Mouse (Mus musculus) limb, embryonic 15.5 days (tissue): ENCODE data around the gene Psmd9. TPM values are rescaled to one million over a fixed set of nuclear protein-coding genes. Genes with fewer than 3 reads are reported as not detected.

ENCODE experiments used
- ATAC-seq: fragments of 200-750 bp; cut with Nextera tagmentation; 2 replicates; pipeline ENCODE4 v1.8.0; 2017; ENCODE audit warnings: low read depth, moderate TSS enrichment; ENCODE audit not compliant: insufficient number of reproducible peaks, low FRiP score, low TSS enrichment
- H3K27ac ChIP-seq: fragments of 300-500 bp; sonication (generic); 2 replicates; pipeline ENCODE4 v1.5.1; 2015; ENCODE audit warnings: moderate library complexity, mild to moderate bottlenecking, inconsistent platforms
- H3K27me3 ChIP-seq: fragments of 300-500 bp; sonication (generic); 2 replicates; pipeline ENCODE4 v1.6.1; 2015; ENCODE audit warnings: inconsistent platforms
- H3K36me3 ChIP-seq: fragments of 300-500 bp; sonication (generic); 2 replicates; pipeline ENCODE4 v1.6.1; 2015; ENCODE audit warnings: inconsistent platforms
- H3K4me1 ChIP-seq: fragments of 300-500 bp; sonication (generic); 2 replicates; pipeline ENCODE4 v1.6.1; 2015; ENCODE audit warnings: inconsistent platforms
- H3K4me2 ChIP-seq: fragments of 300-500 bp; sonication (generic); 2 replicates; pipeline ENCODE4 v1.6.1; 2015; ENCODE audit warnings: mild to moderate bottlenecking, inconsistent platforms
- H3K4me3 ChIP-seq: fragments of 300-500 bp; sonication (generic); 2 replicates; pipeline ENCODE4 v1.5.1; 2015; ENCODE audit warnings: mild to moderate bottlenecking, inconsistent platforms
- H3K9ac ChIP-seq: fragments of 300-500 bp; sonication (generic); 2 replicates; pipeline ENCODE4 v1.6.1; 2015; ENCODE audit warnings: inconsistent platforms
- H3K9me3 ChIP-seq: fragments of 300-500 bp; sonication (generic); 2 replicates; pipeline ENCODE4 v1.6.1; 2016; ENCODE audit warnings: inconsistent platforms
- WGBS: fragments of 180-500 bp; shearing (Covaris S2); methylation state at CpG from one replicate; pipeline ENCODE4 v1.1.7; 2015; 5-methylcytosine and 5-hydroxymethylcytosine counted together
- polyA plus RNA-seq: library from polyadenylated mRNA; unstranded; fragments of >200 nt; fragmentation: Nextera tagmentation; extraction: Ambion mirVana; gene quantifications from 2 replicates; pipeline ENCODE4 v1.2.1, GENCODE M21; 2015

Psmd9 gene
- polyA plus RNA-seq, 1 experiment from 2014 or later: 93.3 TPM

DNA sequence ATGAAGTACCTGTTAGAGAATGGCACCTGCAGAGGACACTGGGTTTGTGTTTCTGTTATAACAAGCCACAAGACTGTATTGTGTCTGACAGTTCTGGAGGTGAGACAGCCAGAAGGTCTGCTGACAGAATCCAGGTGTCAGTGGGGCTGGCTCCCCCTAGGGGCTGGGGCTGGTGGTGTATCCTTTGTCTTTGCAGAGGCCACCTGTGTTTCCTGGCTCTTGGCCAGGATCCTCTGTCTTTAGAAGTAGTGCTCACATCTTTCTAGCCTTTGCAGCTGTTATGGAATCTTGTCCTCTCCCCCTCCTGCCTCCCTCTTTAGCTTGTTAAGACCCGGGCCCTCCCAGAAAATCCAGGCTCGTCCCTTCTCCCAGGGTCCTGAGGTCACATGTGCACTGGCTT is 66.5 kb downstream of the Psmd9 start:
- no peak overlapping the region for H3K4me3 ChIP-seq
- H3K9me3 ChIP-seq: no peaks in the 10 kb centered on the region
- H3K36me3 ChIP-seq: peaks cover 51% of the 10 kb centered on the region
- H3K27me3 ChIP-seq: no peaks in the 10 kb centered on the region
- no peak overlapping the region for H3K9ac ChIP-seq
- H3K4me1 ChIP-seq: peaks cover 3% of the 10 kb centered on the region; the same call in 1 of the 2 replicates
- no peak overlapping the region for H3K27ac ChIP-seq
- ATAC-seq: no peak
- WGBS: 36% methylated on average over 2 of the region's 2 CpGs
- no peak overlapping the region for H3K4me2 ChIP-seq

DNA sequence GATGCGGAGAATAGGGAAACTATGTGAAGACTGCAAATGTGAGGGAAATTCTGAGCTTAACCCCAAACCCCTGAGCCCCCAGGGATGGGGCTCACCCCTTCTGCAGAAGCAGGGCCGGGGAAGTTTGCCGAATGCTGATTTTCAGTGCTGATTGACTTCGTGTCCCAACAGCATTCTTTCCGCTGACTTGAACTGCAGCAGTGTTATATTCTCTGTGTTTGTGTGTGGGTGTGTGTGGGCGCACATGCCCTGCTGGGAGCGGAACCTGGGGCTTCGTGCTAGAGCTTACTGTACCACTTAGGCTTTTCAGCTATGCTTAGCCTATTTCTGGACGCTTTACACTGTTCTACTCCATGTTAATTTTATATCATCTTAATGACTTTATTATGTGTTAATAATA is 67.2 kb downstream of the Psmd9 start:
- Histone ChIP-seq H3K27me3 (no peaks in the 10 kb centered on the region), H3K4me2 (no peak overlapping the region), H3K9me3 (no peaks in the 10 kb centered on the region), H3K36me3 (peaks cover 48% of the 10 kb centered on the region), H3K9ac (no peak overlapping the region), H3K27ac (no peak overlapping the region), H3K4me1 (peaks cover 3% of the 10 kb centered on the region; the same call in 1 of the 2 replicates), H3K4me3 (no peak overlapping the region)
- WGBS: 88% methylated on average over 9 of the region's 9 CpGs
- ATAC-seq: no peak

DNA sequence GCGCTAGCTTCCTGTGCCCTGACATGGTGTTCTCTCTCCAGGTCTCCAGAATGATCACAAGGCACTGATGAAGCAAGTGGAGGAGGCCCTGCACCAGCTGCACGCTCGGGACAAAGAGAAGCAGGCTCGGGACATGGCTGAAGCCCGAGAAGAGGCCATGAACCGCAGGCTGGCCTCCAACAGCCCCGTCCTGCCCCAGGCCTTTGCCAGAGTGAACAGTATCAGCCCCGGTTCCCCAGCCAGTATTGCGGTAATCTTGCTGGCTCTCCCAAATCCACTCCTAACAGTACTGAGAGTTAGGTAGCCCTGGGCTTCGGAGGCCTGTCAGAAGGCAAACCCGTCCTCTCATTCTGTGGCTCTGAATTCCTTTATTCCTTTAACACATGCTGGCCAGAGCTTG is 70.3 kb downstream of the Psmd9 start:
- WGBS: 93% methylated on average over 11 of the region's 11 CpGs
- H3K27ac ChIP-seq: no peak overlapping the region
- no peak overlapping the region for H3K4me2 ChIP-seq

DNA sequence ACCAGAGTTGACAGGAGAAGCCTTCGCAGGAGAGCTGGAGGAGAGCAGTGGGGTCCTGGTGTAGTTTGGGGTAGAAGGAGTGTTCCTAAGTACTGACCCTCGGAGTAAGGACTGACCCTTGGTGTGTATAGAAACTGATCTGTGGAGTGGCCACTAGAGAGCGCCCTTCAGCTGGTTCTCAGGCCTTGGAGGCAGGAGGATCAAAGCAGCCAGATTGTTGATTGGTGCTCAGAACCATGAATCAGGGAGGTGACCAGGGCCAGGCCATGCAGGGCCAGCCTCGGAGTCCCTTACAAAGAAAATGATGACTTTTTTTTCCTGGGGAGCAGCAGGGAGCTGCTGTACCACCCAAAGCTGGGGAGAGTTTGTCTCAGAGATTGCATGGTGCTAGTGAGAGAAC is 76.3 kb downstream of the Psmd9 start:
- Histone ChIP-seq H3K4me3 (no peak overlapping the region), H3K27ac (no peak overlapping the region), H3K9ac (no peak overlapping the region), H3K9me3 (no peaks in the 10 kb centered on the region), H3K36me3 (peaks cover 48% of the 10 kb centered on the region), H3K4me2 (no peak overlapping the region), H3K27me3 (no peaks in the 10 kb centered on the region), H3K4me1 (no peaks in the 10 kb centered on the region)
- 25% methylated on average over 4 of the region's 4 CpGs for WGBS
- ATAC-seq: no peak

More for the DNA sequence above, 70.3 kb downstream of the Psmd9 start:
- no peaks in the 10 kb centered on the region for H3K27me3 ChIP-seq
- no peak overlapping the region for H3K4me3 ChIP-seq
- H3K9ac ChIP-seq: no peak overlapping the region
- no peak for ATAC-seq
- no peaks in the 10 kb centered on the region for H3K9me3 ChIP-seq
- peaks cover 3% of the 10 kb centered on the region; the same call in 1 of the 2 replicates for H3K4me1 ChIP-seq
- peaks cover 74% of the 10 kb centered on the region for H3K36me3 ChIP-seq

DNA sequence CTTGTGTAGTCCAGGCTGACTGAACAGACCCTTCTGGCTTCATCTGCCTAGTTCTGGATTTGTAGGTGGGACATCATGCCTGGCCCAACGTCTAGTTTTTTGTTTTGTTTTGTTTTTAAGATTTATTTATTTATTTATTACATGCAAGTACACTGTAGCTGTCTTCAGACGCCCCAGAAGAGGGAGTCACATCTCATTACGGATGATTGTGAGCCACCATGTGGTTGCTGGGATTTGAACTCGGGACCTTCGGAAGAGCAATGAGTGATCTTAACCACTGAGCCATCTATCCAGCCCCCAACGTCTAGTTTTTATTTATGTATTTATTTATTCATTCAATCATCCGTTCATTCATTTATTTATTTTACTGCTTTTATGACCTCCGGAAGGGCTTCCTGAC is 82.2 kb downstream of the Psmd9 start:
- Histone ChIP-seq H3K36me3 (peaks cover 15% of the 10 kb centered on the region; the same call in 1 of the 2 replicates), H3K4me2 (peak overlapping the region; percentile 59; the same call in 1 of the 2 replicates), H3K4me3 (no peak overlapping the region), H3K4me1 (peaks cover 8% of the 10 kb centered on the region; the same call in 1 of the 2 replicates), H3K9ac (no peak overlapping the region), H3K27me3 (no peaks in the 10 kb centered on the region), H3K27ac (no peak overlapping the region), H3K9me3 (no peaks in the 10 kb centered on the region)
- no peak for ATAC-seq
- WGBS: 72% methylated on average over 8 of the region's 8 CpGs

DNA sequence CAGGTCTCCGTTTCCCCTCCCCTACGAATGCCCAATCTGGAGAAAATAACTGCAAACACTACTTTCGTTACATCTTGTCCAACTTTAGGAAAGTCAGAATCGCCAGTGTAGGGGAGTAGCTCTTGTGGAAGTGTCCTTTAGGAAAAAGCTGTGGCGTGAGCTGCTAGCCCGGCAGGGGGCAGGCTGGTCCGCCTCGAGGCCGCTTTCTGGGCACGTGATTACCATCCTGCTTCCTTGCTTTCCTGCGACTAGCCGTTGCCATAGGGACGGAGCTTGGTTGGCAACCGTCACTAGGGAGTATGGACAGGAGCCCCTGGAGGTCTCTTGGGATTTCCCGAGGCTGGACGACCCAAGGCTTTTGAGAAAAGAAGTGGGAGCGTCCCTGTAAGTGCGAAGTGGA is 82.6 kb downstream of the Psmd9 start, which contains the start of gene Wdr66:
Wdr66 (plus strand) TSS at position 269 of the 400 bp plus-strand sequence.
- Histone ChIP-seq H3K4me2 (peak within 1 kb of the TSS; percentile 59), H3K9me3 (no peaks in the 10 kb centered on the region), H3K4me1 (peaks cover 10% of the 10 kb centered on the region), H3K27ac (no peak within 1 kb of the TSS), H3K9ac (no peak within 1 kb of the TSS), H3K27me3 (no peaks in the 10 kb centered on the region), H3K36me3 (peaks cover 15% of the 10 kb centered on the region; the same call in 1 of the 2 replicates), H3K4me3 (peak within 1 kb of the TSS; percentile 35)
- WGBS: 1% methylated on average over 18 of the region's 18 CpGs
- ATAC-seq: 0 out of 2 replicates have a peak, but pooled peaks have one; percentile 40

DNA sequence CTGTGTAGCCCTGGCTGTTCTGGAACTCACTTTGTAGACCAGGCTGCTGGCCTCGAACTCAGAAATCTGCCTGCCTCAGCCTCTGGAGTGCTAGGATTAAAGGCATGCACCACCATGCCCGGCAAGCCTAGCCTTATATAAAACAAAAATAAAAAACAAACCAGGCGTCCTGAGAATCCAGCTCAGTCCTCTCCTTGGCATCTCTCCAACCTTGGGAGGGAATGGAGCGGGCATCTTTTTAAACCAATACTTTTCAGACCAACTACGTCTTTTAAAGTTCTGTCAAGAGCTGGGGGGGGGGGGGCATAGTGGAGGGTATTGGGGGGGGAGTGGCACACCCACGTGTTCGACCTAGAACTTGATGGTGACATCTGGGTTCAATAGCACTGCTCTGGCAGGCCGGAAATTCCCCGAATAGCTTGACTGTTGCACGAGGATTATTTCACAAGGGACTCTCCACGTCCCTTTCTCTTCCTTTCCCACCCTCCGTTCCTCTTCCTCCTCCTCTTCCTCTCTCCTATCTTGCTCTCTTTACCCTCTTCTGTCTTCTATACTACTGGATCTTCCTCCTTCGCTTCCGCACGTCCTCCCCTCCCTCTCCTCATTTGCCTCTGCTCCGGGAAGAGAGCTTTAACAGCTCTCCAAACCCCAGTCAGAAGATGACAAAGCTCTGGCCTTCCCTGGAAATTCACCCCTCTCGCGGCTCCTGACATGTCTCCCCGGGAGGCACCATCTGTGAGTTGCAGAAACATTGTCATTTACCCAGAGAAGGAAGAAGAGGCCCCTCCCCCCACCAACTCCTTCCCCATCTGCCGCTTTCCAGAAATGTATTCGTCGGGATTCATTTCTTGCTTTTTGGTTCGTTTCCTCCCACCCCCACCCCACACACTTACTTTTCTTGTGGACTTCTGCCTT is 87.9 kb downstream of the Psmd9 start:
- WGBS: 16% methylated on average over 23 of the region's 23 CpGs
- Histone ChIP-seq H3K4me1 (peaks cover 9% of the 10 kb centered on the region), H3K9ac (no peak overlapping the region), H3K9me3 (no peaks in the 10 kb centered on the region), H3K27ac (peak overlapping the region; percentile 74), H3K4me3 (peak overlapping the region; percentile 25), H3K36me3 (no peaks in the 10 kb centered on the region), H3K4me2 (peak overlapping the region; percentile 40), H3K27me3 (no peaks in the 10 kb centered on the region)
- no peak for ATAC-seq

DNA sequence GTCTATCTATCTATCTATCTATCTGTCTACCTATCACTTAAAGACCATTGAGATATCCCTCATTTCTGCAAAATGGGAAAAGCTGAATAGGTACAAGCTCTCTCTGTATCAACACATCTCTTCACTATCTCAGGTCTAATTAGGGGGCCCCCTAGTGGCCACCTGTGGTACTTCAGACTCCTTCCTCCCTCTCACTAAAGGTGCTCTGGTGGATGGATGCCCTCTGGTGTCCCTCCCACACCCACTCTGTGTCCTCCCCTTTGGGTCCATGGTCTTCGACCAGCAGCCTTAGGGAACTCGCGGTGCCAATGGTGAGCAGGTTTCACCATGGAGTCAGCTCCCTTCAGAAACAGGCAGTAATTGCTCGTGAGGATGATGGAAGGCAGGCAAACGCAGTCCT is 89.8 kb downstream of the Psmd9 start:
- no peak for ATAC-seq
- Histone ChIP-seq H3K27ac (no peak overlapping the region), H3K9ac (no peak overlapping the region), H3K27me3 (no peaks in the 10 kb centered on the region), H3K4me2 (no peak overlapping the region), H3K9me3 (no peaks in the 10 kb centered on the region), H3K36me3 (no peaks in the 10 kb centered on the region), H3K4me1 (peaks cover 8% of the 10 kb centered on the region), H3K4me3 (no peak overlapping the region)
- 49% methylated on average over 5 of the region's 5 CpGs for WGBS

DNA sequence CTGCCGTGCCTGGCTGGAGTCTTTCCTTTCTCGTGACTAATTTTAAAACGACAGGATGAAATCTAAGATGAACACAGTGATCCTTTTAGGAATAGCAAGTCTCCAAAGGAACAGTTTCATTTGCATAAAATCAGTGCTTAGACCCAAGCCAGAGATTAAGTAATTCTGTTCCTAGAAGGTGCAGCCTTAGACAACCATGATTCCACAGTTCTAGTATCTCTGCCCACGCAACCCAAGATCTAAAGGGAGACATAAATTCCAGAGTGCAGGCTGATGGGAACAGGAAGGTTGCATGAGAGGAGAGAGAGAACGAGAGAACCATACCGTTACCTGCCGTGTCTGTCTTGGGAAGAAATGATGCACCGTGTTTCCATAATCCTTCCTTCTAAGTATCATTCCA is 91.5 kb downstream of the Psmd9 start:
- ATAC-seq: no peak
- no peak overlapping the region for H3K9ac ChIP-seq
- WGBS: 74% methylated on average over 8 of the region's 8 CpGs
- no peak overlapping the region for H3K4me2 ChIP-seq
- no peak overlapping the region for H3K4me3 ChIP-seq
- no peaks in the 10 kb centered on the region for H3K36me3 ChIP-seq
- peaks cover 8% of the 10 kb centered on the region for H3K4me1 ChIP-seq
- H3K27me3 ChIP-seq: no peaks in the 10 kb centered on the region
- no peaks in the 10 kb centered on the region for H3K9me3 ChIP-seq
- H3K27ac ChIP-seq: no peak overlapping the region

DNA sequence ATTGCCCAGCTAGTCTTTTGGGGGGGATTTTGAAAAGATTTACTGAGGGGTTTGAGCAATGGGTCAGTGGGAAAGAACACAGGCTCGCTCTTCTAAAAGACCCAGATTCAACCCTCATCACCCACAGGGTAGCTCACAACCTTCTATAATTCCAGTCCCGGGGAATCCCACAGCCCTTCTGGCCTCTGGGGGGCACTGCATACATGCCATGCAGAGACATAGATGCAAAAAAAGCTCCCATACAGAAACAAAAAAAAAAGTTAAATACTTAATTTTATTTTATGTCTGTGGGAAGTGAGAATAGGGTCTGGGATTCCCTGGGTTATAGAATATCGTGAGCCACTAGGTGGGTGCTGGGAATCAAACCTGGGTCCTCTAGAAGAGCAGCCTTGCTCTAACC is 97.7 kb downstream of the Psmd9 start:
- H3K36me3 ChIP-seq: no peaks in the 10 kb centered on the region
- H3K9ac ChIP-seq: no peak overlapping the region
- no peaks in the 10 kb centered on the region for H3K27me3 ChIP-seq
- H3K4me3 ChIP-seq: no peak overlapping the region
- no peak overlapping the region for H3K4me2 ChIP-seq
- H3K4me1 ChIP-seq: peaks cover 5% of the 10 kb centered on the region; the same call in 1 of the 2 replicates
- H3K9me3 ChIP-seq: no peaks in the 10 kb centered on the region
- 77% methylated on average over 3 of the region's 3 CpGs for WGBS
- H3K27ac ChIP-seq: no peak overlapping the region
- ATAC-seq: no peak

DNA sequence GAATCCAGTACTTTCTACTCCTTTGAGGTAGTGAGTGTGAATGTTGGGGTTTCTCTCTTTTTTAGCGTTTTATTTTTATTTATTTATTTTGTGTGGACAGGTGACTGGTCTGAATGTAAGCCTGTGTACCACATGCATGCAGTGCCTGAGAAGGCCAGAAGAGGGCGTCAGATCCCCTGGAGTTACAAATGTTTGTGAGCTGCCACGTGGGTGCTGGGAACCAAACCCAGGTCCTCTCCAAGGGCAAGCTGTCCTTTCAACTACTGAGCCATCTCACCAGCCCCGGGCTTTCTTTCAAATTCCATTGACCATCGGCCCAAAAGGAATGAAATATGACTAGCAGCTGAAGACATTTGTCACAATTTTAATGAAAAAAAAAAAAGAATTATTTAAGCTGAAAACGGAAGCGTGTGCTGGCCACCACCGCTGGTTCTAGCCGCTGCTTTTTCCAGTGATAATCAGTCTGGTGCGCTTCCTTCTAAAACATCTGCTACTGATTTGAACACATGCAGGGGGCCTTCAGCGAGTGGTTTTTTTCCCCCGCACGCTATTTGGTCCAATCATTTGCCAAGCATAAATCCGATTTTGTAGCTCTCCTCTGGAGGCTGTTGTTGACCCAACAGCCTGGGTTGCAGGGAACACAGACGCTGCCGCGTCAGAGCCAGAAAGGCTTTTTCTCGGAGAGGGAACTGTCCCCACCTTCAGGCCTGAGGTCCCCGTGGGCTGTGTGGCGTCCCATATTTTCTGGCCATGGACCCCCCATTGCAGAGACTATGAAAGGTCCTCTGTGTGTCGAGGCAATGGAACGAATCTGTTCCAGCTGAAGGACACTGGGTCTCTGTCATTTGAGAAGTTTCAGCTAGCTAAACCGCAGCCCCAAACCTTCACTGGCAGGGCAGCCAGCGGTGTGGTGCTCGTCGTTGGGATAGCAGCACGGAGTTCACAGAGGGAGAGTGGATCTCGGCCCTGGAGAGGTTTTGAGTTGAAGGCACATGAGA is 99.6 kb downstream of the Psmd9 start:
- H3K4me1 ChIP-seq: peaks cover 5% of the 10 kb centered on the region; the same call in 1 of the 2 replicates
- no peak overlapping the region for H3K4me3 ChIP-seq
- 49% methylated on average over 28 of the region's 28 CpGs for WGBS
- no peak for ATAC-seq
- no peak overlapping the region for H3K9ac ChIP-seq
- no peak overlapping the region for H3K4me2 ChIP-seq
- no peaks in the 10 kb centered on the region for H3K36me3 ChIP-seq
- no peak overlapping the region; the same call in 1 of the 2 replicates for H3K27ac ChIP-seq
- no peaks in the 10 kb centered on the region for H3K9me3 ChIP-seq
- no peaks in the 10 kb centered on the region for H3K27me3 ChIP-seq
